Mouse (Mus musculus): ENCODE measurements around the gene Msx1. TPM values are rescaled to one million over a fixed set of nuclear protein-coding genes. Genes with fewer than 3 reads are reported as not detected.
"Not testable (repeated sequence)": the region's sequence is repeated elsewhere in the genome, so short reads cannot be mapped to it uniquely, and the experiment has no call there.

The Msx1 gene
- polyA plus RNA-seq, 1 experiment from 2014 or later, result 176 TPM

GRCm38 (mm10) chr5:37832766-37833165 is 8.4 kb upstream of the Msx1 start:
- H3K4me3 ChIP-seq, result no peak overlapping the region
- peaks cover 100% of the 10 kb centered on the region for H3K27me3 ChIP-seq (ENCODE audit: poor library complexity, severe bottlenecking)
- WGBS, result 2% methylated on average over 6 of the region's 6 CpGs
- peaks cover 57% of the 10 kb centered on the region for H3K4me1 ChIP-seq
- DNase-seq (ENCODE audit: extremely low spot score, low spot score), result no peak
- H3K36me3 ChIP-seq (replicated peaks), result no peaks in the 10 kb centered on the region
- no peak overlapping the region for H3K27ac ChIP-seq
- peaks cover 4% of the 10 kb centered on the region for H3K9me3 ChIP-seq

- no peak overlapping the region for H3K27ac ChIP-seq
- 7% methylated on average over 13 of the region's 13 CpGs for WGBS
- peaks cover 100% of the 10 kb centered on the region for H3K27me3 ChIP-seq (ENCODE audit: poor library complexity, severe bottlenecking)
- H3K4me1 ChIP-seq, result peaks cover 64% of the 10 kb centered on the region
- no peaks in the 10 kb centered on the region for H3K36me3 ChIP-seq (replicated peaks)
- no peak overlapping the region for H3K4me3 ChIP-seq
- peaks cover 4% of the 10 kb centered on the region for H3K9me3 ChIP-seq
- DNase-seq (ENCODE audit: extremely low spot score, low spot score), result no peak
Observed at GRCm38 (mm10) chr5:37832031-37832430, 7.6 kb upstream of the Msx1 start.

- not testable (repeated sequence) for H3K4me3 ChIP-seq; H3K9me3 ChIP-seq; DNase-seq (ENCODE audit: extremely low spot score, low spot score); H3K27ac ChIP-seq; H3K36me3 ChIP-seq (replicated peaks)
- Histone ChIP-seq H3K4me1 (peaks cover 70% of the 10 kb centered on the region), H3K27me3 (ENCODE audit: poor library complexity, severe bottlenecking) (peaks cover 100% of the 10 kb centered on the region)
- 2% methylated on average over 6 of the region's 7 CpGs for whole genome bisulfite sequencing
Observed at GRCm38 (mm10) chr5:37830436-37830835, 6.1 kb upstream of the Msx1 start.

- no peak for DNase-seq (ENCODE audit: extremely low spot score, low spot score)
- H3K27me3 ChIP-seq (ENCODE audit: poor library complexity, severe bottlenecking), result peaks cover 100% of the 10 kb centered on the region
Observed at GRCm38 (mm10) chr5:37829926-37830325, 5.5 kb upstream of the Msx1 start.

GRCm38 (mm10) chr5:37829296-37829670 is 4.9 kb upstream of the Msx1 start:
- Histone ChIP-seq H3K36me3 (replicated peaks) (no peaks in the 10 kb centered on the region), H3K9me3 (peaks cover 4% of the 10 kb centered on the region), H3K27ac (no peak overlapping the region), H3K4me1 (peaks cover 70% of the 10 kb centered on the region), H3K4me3 (peak overlapping the region; percentile 71), H3K27me3 (ENCODE audit: poor library complexity, severe bottlenecking) (peaks cover 100% of the 10 kb centered on the region)
- no peak for DNase-seq (ENCODE audit: extremely low spot score, low spot score)
- WGBS, result 1% methylated on average over 10 of the region's 10 CpGs

More at GRCm38 (mm10) chr5:37829926-37830325, 5.5 kb upstream of the Msx1 start:
- H3K27ac ChIP-seq, result no peak overlapping the region
- H3K4me3 ChIP-seq, result no peak overlapping the region
- 0% methylated on average over 4 of the region's 4 CpGs for WGBS
- peaks cover 4% of the 10 kb centered on the region for H3K9me3 ChIP-seq
- H3K36me3 ChIP-seq (replicated peaks), result no peaks in the 10 kb centered on the region
- peaks cover 70% of the 10 kb centered on the region for H3K4me1 ChIP-seq

- Histone ChIP-seq H3K4me3 (peak overlapping the region; percentile 71), H3K4me1 (peaks cover 71% of the 10 kb centered on the region), H3K27ac (no peak overlapping the region), H3K36me3 (replicated peaks) (no peaks in the 10 kb centered on the region), H3K27me3 (ENCODE audit: poor library complexity, severe bottlenecking) (peaks cover 100% of the 10 kb centered on the region), H3K9me3 (peaks cover 4% of the 10 kb centered on the region)
- peak; percentile 59 for DNase-seq (ENCODE audit: extremely low spot score, low spot score)
- under 1% methylated on average over 35 of the region's 35 CpGs for WGBS
Observed at GRCm38 (mm10) chr5:37828591-37829295, 4.4 kb upstream of the Msx1 start.

- WGBS, result 0% methylated on average over 14 of the region's 14 CpGs
- peaks cover 77% of the 10 kb centered on the region for H3K4me1 ChIP-seq
- H3K9me3 ChIP-seq, result peaks cover 4% of the 10 kb centered on the region
- H3K36me3 ChIP-seq (replicated peaks), result no peaks in the 10 kb centered on the region
- peaks cover 100% of the 10 kb centered on the region for H3K27me3 ChIP-seq (ENCODE audit: poor library complexity, severe bottlenecking)
- no peak for DNase-seq (ENCODE audit: extremely low spot score, low spot score)
- no peak overlapping the region for H3K27ac ChIP-seq
- peak overlapping the region; percentile 71 for H3K4me3 ChIP-seq
Observed at GRCm38 (mm10) chr5:37828001-37828400, 3.6 kb upstream of the Msx1 start.

- DNase-seq (ENCODE audit: extremely low spot score, low spot score), result no peak
- Histone ChIP-seq H3K4me3 (peak overlapping the region; percentile 71), H3K9me3 (peaks cover 4% of the 10 kb centered on the region), H3K27ac (peak overlapping the region; percentile 22; the same call in 1 of the 2 replicates), H3K36me3 (replicated peaks) (no peaks in the 10 kb centered on the region), H3K4me1 (peaks cover 78% of the 10 kb centered on the region), H3K27me3 (ENCODE audit: poor library complexity, severe bottlenecking) (peaks cover 100% of the 10 kb centered on the region)
- WGBS, result 2% methylated on average over 9 of the region's 9 CpGs
Observed at GRCm38 (mm10) chr5:37827626-37827950, 3.2 kb upstream of the Msx1 start.

GRCm38 (mm10) chr5:37826706-37827625 is 2.6 kb upstream of the Msx1 start:
- under 1% methylated on average over 59 of the region's 59 CpGs for WGBS
- peak overlapping the region; percentile 22; the same call in 1 of the 2 replicates for H3K27ac ChIP-seq
- peak overlapping the region; percentile 71 for H3K4me3 ChIP-seq
- DNase-seq (ENCODE audit: extremely low spot score, low spot score), result peak; percentile 68
- H3K36me3 ChIP-seq (replicated peaks), result no peaks in the 10 kb centered on the region
- H3K9me3 ChIP-seq, result peaks cover 4% of the 10 kb centered on the region
- peaks cover 100% of the 10 kb centered on the region for H3K27me3 ChIP-seq (ENCODE audit: poor library complexity, severe bottlenecking)
- peaks cover 79% of the 10 kb centered on the region for H3K4me1 ChIP-seq

GRCm38 (mm10) chr5:37825611-37826445 is 1.4 kb upstream of the Msx1 start:
- DNase-seq (ENCODE audit: extremely low spot score, low spot score), result peak; percentile 72
- H3K36me3 ChIP-seq (replicated peaks), result peaks cover 6% of the 10 kb centered on the region
- peaks cover 86% of the 10 kb centered on the region for H3K4me1 ChIP-seq
- H3K9me3 ChIP-seq, result peaks cover 4% of the 10 kb centered on the region
- WGBS, result under 1% methylated on average over 37 of the region's 37 CpGs
- peaks cover 100% of the 10 kb centered on the region for H3K27me3 ChIP-seq (ENCODE audit: poor library complexity, severe bottlenecking)
- peak overlapping the region; percentile 56; the same call in 1 of the 2 replicates for H3K27ac ChIP-seq
- peak overlapping the region; percentile 71 for H3K4me3 ChIP-seq

- Histone ChIP-seq H3K4me3 (peak overlapping the region; percentile 71), H3K4me1 (peaks cover 89% of the 10 kb centered on the region), H3K9me3 (peaks cover 4% of the 10 kb centered on the region), H3K27ac (no peak overlapping the region), H3K27me3 (ENCODE audit: poor library complexity, severe bottlenecking) (peaks cover 100% of the 10 kb centered on the region), H3K36me3 (replicated peaks) (peaks cover 8% of the 10 kb centered on the region)
- DNase-seq (ENCODE audit: extremely low spot score, low spot score), result no peak
- WGBS, result under 1% methylated on average over 7 of the region's 7 CpGs
Observed at GRCm38 (mm10) chr5:37825111-37825600, 773 bp upstream of the Msx1 start.

All from forebrain, embryonic 10.5 days (tissue).